Mouse (Mus musculus) brain, embryonic 14.5 days (tissue): ENCODE measurements around the gene Lin9.

Experiments
- CTCF ChIP-seq: fragments of 200-500 bp; IDR thresholded peaks from 2 replicates; pipeline ENCODE4 v1.5.1; 2012; ENCODE audit warnings: inconsistent platforms, mild to moderate bottlenecking, moderate library complexity, borderline replicate concordance; ENCODE audit not compliant: insufficient read depth, insufficient read length; ENCODE audit errors: extremely low read depth
- POLR2A ChIP-seq: fragments of 200-500 bp; IDR thresholded peaks from 2 replicates; pipeline ENCODE4 v1.6.1; 2012; ENCODE audit warnings: mild to moderate bottlenecking, inconsistent platforms, borderline replicate concordance; ENCODE audit not compliant: poor library complexity, insufficient read depth, insufficient read length, severe bottlenecking; ENCODE audit errors: extremely low read depth

GRCm38 (mm10) chr1:180725704-180726179, 84.8 kb downstream of the Lin9 start, which contains the start of gene Acbd3:
- TF ChIP-seq CTCF: no peak
- peak; percentile 86 for TF ChIP-seq POLR2A
